Mouse (Mus musculus): ENCODE data around the gene Spon2.

- TF ChIP-seq POLR2A (IDR thresholded peaks at IDR 0.05; ENCODE audit: low read depth, low read length) (no peak), CTCF (IDR thresholded peaks at IDR 0.05; ENCODE audit: borderline replicate concordance, insufficient read depth, low read length) (no peak)
Measured at GRCm38 (mm10) chr5:33239934-33240333, 21.7 kb upstream of the Spon2 start.

Data from embryonic fibroblast, embryonic 13.5 days (primary cell).